Mouse (Mus musculus) lung, adult 2 months (tissue): ENCODE results near the gene Rnase2b. TPM values are rescaled to one million over a fixed set of nuclear protein-coding genes. Genes with fewer than 3 reads are reported as not detected.
A peak's percentile ranks its signal among the peaks of the same experiment; 100 is the strongest.
"Not testable (repeated sequence)": the region's sequence is repeated elsewhere in the genome, so short reads cannot be mapped to it uniquely, and the experiment has no call there.

ENCODE experiments used
- DNase-seq: peaks from one replicate; pipeline ENCODE4 v3.0.0; 2022
- H3K4me1 ChIP-seq: fragments of 200-500 bp; 2 replicates; pipeline ENCODE4 v1.6.1; 2011; ENCODE audit warnings: low read length; ENCODE audit not compliant: control insufficient read depth, insufficient read depth
- H3K4me3 ChIP-seq: fragments of 200-500 bp; replicated peaks from 2 replicates; pipeline ENCODE3; 2011; ENCODE audit warnings: low read depth, mild to moderate bottlenecking, control low read depth, low read length; ENCODE audit errors: extremely low read depth
- CTCF ChIP-seq: fragments of 200-500 bp; IDR thresholded peaks from 2 replicates; pipeline ENCODE4 v1.5.1; 2011; ENCODE audit warnings: mild to moderate bottlenecking, low read length, control low read depth; ENCODE audit not compliant: insufficient read depth
- POLR2A ChIP-seq: fragments of 200-500 bp; IDR thresholded peaks from 2 replicates; pipeline ENCODE4 v1.6.1; 2011; ENCODE audit warnings: low read depth, mild to moderate bottlenecking, control low read depth, low read length, borderline replicate concordance; ENCODE audit errors: extremely low read depth
- WGBS: fragments of 180-500 bp; shearing (Covaris S2); methylation state at CpG from one replicate; pipeline ENCODE4 v1.1.7; 2018; 5-methylcytosine and 5-hydroxymethylcytosine counted together
- polyA plus RNA-seq: library from polyadenylated mRNA; depleted of rRNA; stranded (reverse); fragments of >200 nt; gene quantifications from 2 replicates; pipeline ENCODE4 v1.2.3, GENCODE M21; 2012; rRNA removed

Gene Rnase2b
- 0.40 TPM in 1 of 2 replicates, not detected in the other for polyA plus RNA-seq

- H3K4me3 ChIP-seq, H3K4me1 ChIP-seq, DNase-seq: not testable (repeated sequence)
- WGBS: 95% methylated on average over 3 of the region's 3 CpGs
These were observed at the start of gene Rnase2b for GRCm38 (mm10) chr14:51161976-51162375. Gene Rnase2b, plus strand, starts transcription at chr14:51162260.

GRCm38 (mm10) chr14:51113476-51113875 lies 48.6 kb upstream of the Rnase2b start:
- WGBS: 46% methylated on average over 9 of the region's 9 CpGs
- Histone ChIP-seq H3K4me3 (no peak overlapping the region), H3K4me1 (no peaks in the 10 kb centered on the region)
- no peak for TF ChIP-seq POLR2A
- no peak for TF ChIP-seq CTCF
- DNase-seq: no peak

- 47% methylated on average over 12 of the region's 12 CpGs for WGBS
- no peak for TF ChIP-seq POLR2A
- no peak for TF ChIP-seq CTCF
- no peak within 1 kb of the TSS for H3K4me3 ChIP-seq
These were observed 48.0 kb upstream of the Rnase2b start, which contains the start of gene Eddm3b for GRCm38 (mm10) chr14:51113916-51114560. Gene Eddm3b, plus strand, starts transcription at chr14:51114426.

DNA sequence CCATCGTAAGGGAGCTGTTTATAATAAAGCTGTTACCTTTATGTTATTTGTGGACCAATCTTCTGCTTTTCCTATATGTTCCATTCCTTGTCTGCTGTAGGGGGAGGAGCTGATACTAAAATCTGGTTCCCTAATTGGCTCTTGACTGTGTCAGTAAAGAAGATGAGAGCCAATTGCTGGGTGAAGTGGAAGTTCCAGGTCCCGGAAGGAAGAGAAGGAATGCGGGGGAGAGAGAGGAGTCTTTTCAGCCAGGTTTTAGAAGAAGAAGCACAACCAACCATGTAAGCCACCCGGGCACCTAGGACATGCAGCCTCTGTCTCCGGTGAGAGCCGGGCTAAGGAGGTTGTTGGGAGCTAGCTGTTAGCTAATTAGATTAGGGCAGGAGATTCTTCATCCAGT lies 36.4 kb upstream of the Rnase2b start:
- Histone ChIP-seq H3K4me3 (no peak overlapping the region), H3K4me1 (no peaks in the 10 kb centered on the region)
- TF ChIP-seq POLR2A: no peak
- no peak for TF ChIP-seq CTCF
- no peak for DNase-seq
- WGBS: 80% methylated on average over 6 of the region's 6 CpGs

More at GRCm38 (mm10) chr14:51113916-51114560, 48.0 kb upstream of the Rnase2b start, which contains the start of gene Eddm3b:
- no peak for DNase-seq
- no peaks in the 10 kb centered on the region for H3K4me1 ChIP-seq

DNA sequence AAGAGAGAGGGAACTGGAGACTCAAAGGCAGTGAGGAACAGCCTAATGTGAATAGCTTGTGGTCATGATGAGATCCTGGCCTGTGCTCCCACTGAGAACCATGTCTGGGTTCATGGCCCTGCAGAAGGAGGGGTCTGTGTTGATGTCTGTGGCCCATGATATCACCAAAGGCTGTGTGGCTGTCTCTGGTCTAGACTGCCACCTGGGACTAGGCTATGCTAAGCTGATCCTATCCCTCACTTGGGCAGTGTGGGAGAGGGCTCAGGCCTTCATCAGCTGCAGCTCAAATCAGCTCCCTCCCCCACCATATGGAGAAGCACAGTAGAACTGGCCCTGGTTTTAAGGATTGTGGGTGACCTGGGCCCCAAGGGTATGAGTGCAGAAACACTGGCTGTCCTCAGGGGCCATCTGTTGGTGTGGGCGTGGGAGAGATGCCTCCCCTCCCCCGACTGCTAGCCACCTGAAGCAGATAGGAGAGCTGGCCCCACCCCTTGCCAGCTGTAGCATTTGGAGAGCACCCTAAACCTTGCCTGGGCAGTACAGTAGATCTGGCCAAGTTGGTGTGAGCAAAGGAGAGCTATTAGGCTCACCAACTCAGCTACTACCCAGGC lies 34.3 kb upstream of the Rnase2b start:
- Histone ChIP-seq H3K4me1 (no peaks in the 10 kb centered on the region), H3K4me3 (no peak overlapping the region)
- DNase-seq: no peak
- 68% methylated on average over 2 of the region's 2 CpGs for WGBS
- TF ChIP-seq POLR2A (no peak), CTCF (no peak)

DNA sequence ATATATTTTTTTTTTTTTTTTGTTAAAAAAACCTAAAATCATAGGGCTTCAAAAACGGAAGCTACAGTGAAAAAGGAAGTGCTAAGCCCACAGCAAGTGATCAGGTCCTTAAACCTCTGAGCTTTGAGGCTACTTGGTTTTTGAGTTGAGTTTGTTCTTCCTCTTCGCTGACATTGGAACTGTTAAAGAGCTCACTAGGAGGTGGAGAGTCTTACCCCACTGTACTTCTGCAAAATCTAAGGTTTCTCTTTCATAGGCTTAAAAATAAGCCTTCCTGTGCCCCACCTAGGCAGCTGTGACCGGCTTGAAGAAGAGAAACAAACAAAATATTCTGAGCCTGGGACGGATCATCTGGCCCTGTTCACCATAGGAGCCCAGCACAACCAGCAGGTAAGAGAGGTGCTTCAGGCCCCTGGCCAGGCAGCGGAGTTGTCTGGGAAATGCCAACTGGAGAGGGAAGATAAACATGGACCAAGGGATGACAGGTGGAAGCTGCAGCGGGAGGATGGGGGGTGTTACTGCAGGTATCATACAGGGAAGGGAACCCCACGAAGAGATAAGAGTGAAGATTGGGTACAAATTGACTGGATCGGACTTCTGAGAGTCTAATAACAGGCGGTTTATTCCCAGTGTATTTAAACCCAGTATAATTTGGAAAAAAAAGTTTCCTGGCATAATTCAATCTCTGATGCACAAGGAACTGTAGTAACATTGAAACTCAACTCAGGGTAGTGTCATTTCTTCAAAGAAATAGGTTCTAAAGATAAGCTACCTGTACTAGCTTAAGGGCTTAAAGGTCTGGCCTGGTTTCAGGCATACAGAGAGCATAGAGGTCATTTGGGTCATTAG lies 33.1 kb upstream of the Rnase2b start:
- Histone ChIP-seq H3K4me1 (no peaks in the 10 kb centered on the region), H3K4me3 (peak overlapping the region; percentile 60)
- 61% methylated on average over 9 of the region's 9 CpGs for WGBS
- no peak for DNase-seq
- TF ChIP-seq POLR2A (no peak), CTCF (no peak)

DNA sequence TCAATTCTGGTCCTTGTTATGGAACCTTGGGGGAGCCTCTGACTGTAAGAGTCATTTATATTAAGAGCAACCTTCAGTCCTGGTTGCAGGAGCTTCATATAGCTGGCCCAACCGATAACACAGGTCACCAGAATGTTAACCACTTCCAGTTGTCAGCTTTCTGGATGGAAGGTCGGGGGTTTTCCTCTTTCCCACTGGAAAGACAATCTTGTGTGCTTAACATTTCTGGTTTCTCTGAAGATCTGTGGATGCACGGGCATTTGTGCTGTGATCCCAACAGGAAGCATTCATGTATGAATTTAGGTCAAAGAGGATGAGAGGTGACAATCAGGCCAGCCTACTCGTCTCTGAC lies 32.5 kb upstream of the Rnase2b start:
- TF ChIP-seq CTCF: no peak
- no peak for TF ChIP-seq POLR2A
- 56% methylated on average over 4 of the region's 4 CpGs for WGBS
- Histone ChIP-seq H3K4me1 (no peaks in the 10 kb centered on the region), H3K4me3 (no peak overlapping the region)
- DNase-seq: no peak

DNA sequence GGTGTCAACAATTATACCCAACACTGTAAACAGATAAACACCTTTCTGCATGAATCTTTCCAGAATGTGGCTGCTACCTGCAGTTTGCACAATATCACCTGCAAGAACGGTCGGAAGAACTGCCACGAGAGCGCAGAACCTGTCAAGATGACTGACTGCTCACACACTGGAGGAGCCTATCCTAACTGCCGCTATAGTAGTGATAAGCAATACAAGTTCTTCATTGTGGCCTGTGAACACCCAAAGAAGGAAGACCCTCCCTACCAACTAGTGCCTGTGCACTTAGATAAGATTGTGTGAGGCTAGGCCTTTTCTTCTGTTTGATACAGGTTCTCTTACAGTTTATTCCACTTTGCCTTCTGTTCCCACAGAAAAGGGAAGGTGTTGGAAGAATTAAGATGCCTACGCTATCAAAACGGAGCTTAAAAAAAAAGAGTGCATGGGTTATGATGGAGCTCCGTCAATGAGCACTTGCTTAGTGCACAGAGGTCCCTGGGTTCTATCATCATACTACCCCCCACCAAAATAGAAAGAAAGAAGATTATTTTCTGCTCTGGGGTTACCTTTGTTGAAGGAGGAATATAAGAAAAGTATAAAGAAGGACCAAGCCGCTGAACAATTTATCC lies 31.6 kb upstream of the Rnase2b start:
- DNase-seq: no peak
- H3K4me3 ChIP-seq: no peak overlapping the region
- 76% methylated on average over 9 of the region's 9 CpGs for WGBS
- TF ChIP-seq CTCF (no peak), POLR2A (no peak)
- H3K4me1 ChIP-seq: no peaks in the 10 kb centered on the region

- TF ChIP-seq CTCF: no peak
- no peak for TF ChIP-seq POLR2A
These were observed 30.8 kb upstream of the Rnase2b start for GRCm38 (mm10) chr14:51131086-51131815.

More at GRCm38 (mm10) chr14:51131086-51131815, 30.8 kb upstream of the Rnase2b start:
- H3K4me1 ChIP-seq: no peaks in the 10 kb centered on the region
- DNase-seq: no peak
- H3K4me3 ChIP-seq: no peak overlapping the region
- WGBS: 70% methylated on average over 7 of the region's 7 CpGs
